Mouse (Mus musculus) megakaryocyte-erythroid progenitor cell, adult 5-6 weeks (primary cell): ENCODE data around the gene Folh1. TPM values are rescaled to one million over a fixed set of nuclear protein-coding genes. Genes with fewer than 3 reads are reported as not detected.
"Not testable (repeated sequence)": the region's sequence is repeated elsewhere in the genome, so short reads cannot be mapped to it uniquely, and the experiment has no call there.

Experiments used
- ATAC-seq: replicated peaks from 2 replicates; pipeline ENCODE4 v1.8.0; 2016; ENCODE audit warnings: mild to moderate bottlenecking, inconsistent platforms; ENCODE audit not compliant: severe bottlenecking, poor library complexity, low FRiP score, low TSS enrichment
- total RNA-seq, 2 experiments: library from RNA; stranded (forward) in 1 of 2; stranded (reverse) in 1 of 2; fragments of 200-1000, 215-1000 nt in 1 of 2; fragments of >200 nt in 1 of 2; fragmentation: Nextera tagmentation in 1 of 2; gene quantifications; 2 replicates each; pipeline ENCODE4 v1.2.3; 2014 to 2017

The Folh1 gene
- total RNA-seq (2014; fragmentation: Nextera tagmentation): not detected in 2 replicates
- total RNA-seq (2017): not detected in 2 replicates

DNA sequence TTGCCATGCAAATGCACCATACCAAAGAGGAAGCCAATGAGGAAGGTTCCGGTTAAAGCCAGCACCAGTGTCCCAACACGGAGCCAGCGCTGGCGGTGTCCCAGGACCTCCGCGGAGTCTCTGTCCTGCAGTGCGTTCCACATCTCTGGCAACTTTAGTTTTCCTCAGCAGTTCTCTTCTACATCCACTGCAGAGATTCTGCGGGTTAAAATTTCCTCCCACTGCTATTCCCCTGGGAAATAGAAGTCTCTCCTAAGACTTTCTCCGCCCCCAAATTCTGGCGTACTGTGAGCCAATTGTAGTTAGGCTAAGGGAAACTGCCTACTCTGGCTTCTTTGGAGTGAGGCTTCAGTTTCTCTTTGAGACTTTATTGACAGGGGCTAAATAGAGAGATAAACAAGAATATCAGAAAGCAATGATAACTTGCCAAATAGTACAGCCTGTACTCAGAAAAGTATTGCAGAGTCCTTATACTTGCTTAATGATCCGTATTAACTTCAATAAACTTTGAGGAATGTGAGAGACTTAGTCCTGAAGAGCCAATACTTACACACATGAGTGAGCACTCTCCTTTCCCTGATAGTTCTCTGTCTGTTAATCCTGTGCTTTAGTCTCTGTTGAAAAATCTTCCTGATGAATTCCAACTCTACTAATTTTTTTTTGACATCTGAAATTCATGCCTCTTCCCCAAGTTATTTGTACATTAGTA lies at the start of gene Folh1:
TSS of gene Folh1 (minus strand) at position 327 of the 709 bp plus-strand sequence.
- ATAC-seq: no peak

DNA sequence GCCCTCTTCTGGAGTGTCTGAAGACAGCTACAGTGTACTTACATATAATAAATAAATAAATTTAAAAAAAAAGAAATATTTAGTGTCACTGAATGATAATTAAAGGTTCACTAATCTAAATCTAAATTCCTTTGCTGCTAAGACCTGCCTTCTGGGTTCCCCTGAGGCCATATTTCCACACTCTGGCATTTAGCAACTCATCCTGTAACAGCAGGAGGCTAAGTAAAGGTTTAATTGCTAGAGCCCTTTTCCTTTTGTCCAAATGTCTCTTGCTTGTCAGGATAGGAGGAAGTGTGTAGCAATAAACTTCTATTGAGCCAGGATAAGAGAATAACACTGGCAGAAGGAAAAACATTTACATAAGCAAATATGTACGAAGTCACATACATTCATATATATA lies 40.7 kb upstream of the Folh1 start:
- no peak for ATAC-seq

DNA sequence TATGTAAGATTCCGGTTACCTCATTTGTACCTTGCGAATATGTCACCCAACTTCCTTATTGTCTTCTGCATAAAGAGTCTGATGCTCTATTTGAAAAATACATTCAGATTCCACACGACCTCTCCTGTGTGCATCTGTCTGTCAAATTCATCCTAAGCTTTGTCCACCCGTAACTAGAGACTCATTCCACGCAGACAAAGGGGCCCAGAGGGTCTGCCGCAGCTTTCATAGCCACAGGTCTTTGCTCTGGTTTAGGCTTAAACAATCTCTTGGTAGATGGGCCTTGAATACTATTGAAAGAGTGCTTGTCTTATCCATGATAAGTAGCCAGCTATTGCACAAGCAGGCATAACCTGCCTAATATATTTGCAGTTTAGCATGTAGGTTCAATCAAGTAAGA lies 40.0 kb upstream of the Folh1 start:
- not testable (repeated sequence) for ATAC-seq

DNA sequence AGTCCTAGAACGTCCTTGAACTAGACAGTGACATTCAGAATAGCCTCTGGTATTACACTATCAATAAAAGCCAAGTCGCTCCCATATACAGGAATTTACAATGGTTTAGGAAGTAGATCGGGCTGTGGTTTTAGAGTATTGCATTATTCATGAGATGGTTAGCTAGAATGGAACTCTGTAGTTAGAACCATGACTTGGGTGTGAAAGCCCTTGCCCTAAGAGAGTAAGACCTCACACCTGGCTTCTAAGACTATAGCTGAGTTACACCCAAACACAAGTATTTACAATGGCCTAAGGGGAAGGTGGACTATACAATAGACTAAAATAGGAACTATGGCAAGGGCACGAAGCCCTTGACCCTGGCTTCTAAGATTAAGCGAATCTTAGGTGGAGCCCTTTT lies 39.5 kb upstream of the Folh1 start:
- not testable (repeated sequence) for ATAC-seq

DNA sequence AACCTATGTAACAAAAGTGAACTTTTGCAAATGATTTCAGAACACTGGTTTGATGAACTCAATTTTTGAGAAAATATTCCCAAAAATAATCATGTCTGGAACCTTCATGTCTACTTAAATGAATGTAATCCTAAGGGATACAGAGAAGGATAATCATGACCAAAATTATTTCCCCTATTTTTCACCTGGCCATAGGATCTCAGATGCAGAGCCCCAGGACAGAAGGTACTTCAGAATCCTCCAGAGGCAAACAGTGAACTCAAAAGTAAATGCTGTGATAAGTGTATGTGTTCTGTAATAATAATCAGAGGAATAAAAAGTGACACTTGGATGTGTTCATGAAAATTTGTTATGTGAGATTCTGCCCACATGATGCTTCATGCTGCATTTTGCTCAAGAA lies 19.0 kb upstream of the Folh1 start, which contains the start of gene Vmn2r77:
TSS of gene Vmn2r77 (plus strand) at position 301 of the 400 bp plus-strand sequence.
- ATAC-seq: no peak

DNA sequence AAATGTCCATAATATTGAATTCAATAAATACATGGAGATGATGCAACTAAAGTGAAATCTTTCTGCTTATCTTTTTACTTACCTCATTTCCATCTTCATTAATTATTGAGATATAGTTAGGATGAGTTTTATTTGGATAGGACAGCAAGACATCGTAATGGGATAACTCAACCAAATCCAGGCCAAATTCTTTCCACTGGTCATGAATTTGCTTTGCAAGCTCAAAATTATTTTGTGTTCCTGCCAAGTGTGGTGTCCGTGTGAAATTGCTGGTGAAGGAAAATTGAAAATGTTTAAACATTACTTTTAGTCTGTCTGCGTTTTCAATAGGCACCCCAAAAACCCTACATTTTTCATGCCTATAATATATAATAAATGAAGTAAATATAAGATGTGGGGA lies 4.1 kb downstream of the Folh1 start:
- no peak for ATAC-seq

DNA sequence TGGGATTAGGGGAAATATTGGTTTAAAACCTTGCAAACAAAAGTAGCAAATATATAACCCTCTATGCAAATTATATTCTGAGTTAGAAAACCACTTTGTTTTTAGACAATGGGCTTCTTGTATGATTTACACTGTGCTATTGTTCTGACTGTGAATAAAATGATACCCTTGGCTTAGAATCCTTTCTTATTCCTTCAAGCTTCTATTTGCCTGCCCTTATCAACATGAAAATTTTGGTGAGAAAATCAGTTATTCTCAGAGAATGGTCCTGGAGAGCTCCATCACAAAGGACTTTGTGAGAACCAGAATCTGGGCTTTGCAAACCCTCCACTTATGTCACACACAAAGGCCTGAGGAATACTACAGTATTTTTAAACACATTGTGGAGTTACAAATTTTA lies 11.1 kb downstream of the Folh1 start:
- ATAC-seq: no peak

DNA sequence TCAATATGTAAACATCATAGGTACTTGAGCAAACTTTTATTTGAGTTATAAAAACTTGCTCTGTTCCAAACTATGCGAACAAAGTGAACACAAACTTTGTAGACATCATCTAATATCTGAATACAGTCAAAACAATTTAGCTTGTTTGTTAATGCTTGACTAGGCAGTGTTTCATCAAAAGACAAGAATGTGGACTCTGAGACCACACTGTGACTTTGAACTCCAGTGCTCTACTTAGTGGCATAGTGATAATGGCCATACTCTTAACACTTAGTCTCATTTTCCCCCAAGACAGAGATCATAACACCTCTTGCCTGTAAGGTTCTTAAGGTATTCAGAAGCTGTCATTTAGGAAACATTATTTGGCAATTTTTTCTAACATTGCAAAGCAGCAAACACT lies 15.0 kb downstream of the Folh1 start:
- ATAC-seq: no peak

DNA sequence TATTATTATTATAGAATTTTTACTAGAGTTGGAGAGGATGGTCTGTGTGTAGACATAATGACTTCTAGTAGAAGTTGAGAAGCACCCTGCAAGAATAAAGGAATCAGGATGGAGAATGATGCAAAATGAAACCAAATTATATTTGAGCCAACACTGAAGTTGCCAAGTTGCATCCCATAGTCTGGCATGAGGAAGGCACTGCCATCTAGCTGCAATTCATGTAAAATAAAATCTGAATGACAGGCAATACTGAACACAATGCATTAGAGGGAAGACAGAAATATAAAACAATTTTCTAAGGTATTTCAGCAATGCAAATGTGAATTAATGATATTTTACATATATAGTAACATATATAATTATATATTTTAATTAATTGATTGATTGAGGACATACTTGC lies 50.7 kb downstream of the Folh1 start:
- no peak for ATAC-seq

DNA sequence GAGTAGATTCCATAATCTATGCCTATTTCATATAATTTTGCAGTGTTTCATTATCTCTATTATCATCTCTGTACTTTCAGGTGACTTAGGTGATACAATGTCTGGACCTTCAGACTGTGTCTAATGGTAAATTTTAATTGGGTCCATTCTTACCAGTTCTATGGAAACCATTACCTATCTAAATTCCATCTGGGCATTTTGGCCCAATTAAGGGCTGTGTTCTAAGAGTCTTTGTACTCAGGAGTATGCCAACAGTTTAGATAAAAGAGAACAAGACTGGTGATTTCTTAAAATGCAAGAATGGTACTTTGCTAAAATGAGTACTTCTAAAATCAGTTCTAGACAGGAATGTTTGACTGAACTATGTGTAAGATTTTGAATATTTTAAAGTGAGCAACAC lies 87.7 kb downstream of the Folh1 start, which contains the start of gene Olfr292:
TSS of gene Olfr292 (plus strand) at position 301 of the 400 bp plus-strand sequence.
- ATAC-seq: no peak

Other genes starting within 250 kb of the Folh1 start
- gene Olfr295, start 192.1 kb downstream of the Folh1 start, total RNA-seq (2014; fragmentation: Nextera tagmentation): not detected in 2 replicates
- gene Olfr295, start 192.1 kb downstream of the Folh1 start, total RNA-seq (2017): not detected in 2 replicates
- gene Olfr294, start 159.3 kb downstream of the Folh1 start, total RNA-seq (2014; fragmentation: Nextera tagmentation): not detected in 2 replicates
- not detected in 2 replicates for gene Olfr294, start 159.3 kb downstream of the Folh1 start, total RNA-seq (2017)
- gene Olfr293, start 126.9 kb downstream of the Folh1 start, total RNA-seq (2014; fragmentation: Nextera tagmentation): not detected in 2 replicates
- not detected in 2 replicates for gene Olfr293, start 126.9 kb downstream of the Folh1 start, total RNA-seq (2017)
- not detected in 2 replicates for gene Olfr292, start 87.6 kb downstream of the Folh1 start, total RNA-seq (2014; fragmentation: Nextera tagmentation)
- gene Olfr292, start 87.6 kb downstream of the Folh1 start, total RNA-seq (2017): not detected in 2 replicates
- not detected in 2 replicates for gene Vmn2r77, start 19.1 kb upstream of the Folh1 start, total RNA-seq (2014; fragmentation: Nextera tagmentation)
- not detected in 2 replicates for gene Vmn2r77, start 19.1 kb upstream of the Folh1 start, total RNA-seq (2017)
- gene Vmn2r78, start 139.2 kb upstream of the Folh1 start, total RNA-seq (2014; fragmentation: Nextera tagmentation): not detected in 2 replicates
- not detected in 2 replicates for gene Vmn2r78, start 139.2 kb upstream of the Folh1 start, total RNA-seq (2017)
- not detected in 2 replicates for gene Vmn2r79, start 220.2 kb upstream of the Folh1 start, total RNA-seq (2014; fragmentation: Nextera tagmentation)
- gene Vmn2r79, start 220.2 kb upstream of the Folh1 start, total RNA-seq (2017): not detected in 2 replicates